Mouse (Mus musculus): ENCODE data around the gene Nt5c3b.

DNA sequence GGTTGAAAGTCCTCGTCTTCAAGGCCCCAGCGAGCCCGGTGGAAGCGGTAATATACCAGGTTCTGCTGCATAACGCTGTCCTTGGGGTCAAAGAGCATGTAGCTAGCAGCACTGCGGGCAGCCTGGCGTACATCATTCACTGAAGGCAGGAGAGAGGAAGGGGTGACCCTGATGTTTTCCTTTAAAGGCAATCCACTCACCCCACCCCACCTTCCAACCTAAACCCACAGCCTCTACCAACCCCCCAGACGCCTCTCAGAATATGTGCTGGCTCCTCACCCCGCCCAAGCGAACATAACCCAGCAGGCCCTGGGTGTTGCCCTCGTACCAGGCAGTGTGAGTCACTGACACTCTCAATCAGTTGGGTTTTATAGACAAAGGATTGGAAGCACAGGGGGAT, 29.9 kb downstream of the Nt5c3b start:
- no peak for TF ChIP-seq CTCF (conservative IDR thresholded peaks at IDR 0.05; ENCODE audit: insufficient read depth, insufficient read length, low read depth, low read length)
- TF ChIP-seq POLR2A (IDR thresholded peaks at IDR 0.05; ENCODE audit: low read depth, low read length): no peak

All from kidney, adult 2 months (tissue).